Mouse (Mus musculus) megakaryocyte-erythroid progenitor cell, adult 5-6 weeks (primary cell): ENCODE data around the gene Fat4. TPM values are rescaled to one million over a fixed set of nuclear protein-coding genes. Genes with fewer than 3 reads are reported as not detected.

Experiments
- ATAC-seq: replicated peaks from 2 replicates; pipeline ENCODE4 v1.8.0; 2016; ENCODE audit warnings: mild to moderate bottlenecking, inconsistent platforms; ENCODE audit not compliant: severe bottlenecking, poor library complexity, low FRiP score, low TSS enrichment
- total RNA-seq, 2 experiments: library from RNA; stranded (forward) in 1 of 2; stranded (reverse) in 1 of 2; fragments of 200-1000, 215-1000 nt in 1 of 2; fragments of >200 nt in 1 of 2; fragmentation: Nextera tagmentation in 1 of 2; gene quantifications; 2 replicates each; pipeline ENCODE4 v1.2.3; 2014 to 2017

The Fat4 gene
- total RNA-seq (2014; fragmentation: Nextera tagmentation): not detected in 2 replicates
- not detected in 2 replicates for total RNA-seq (2017)

GRCm38 (mm10) chr3:38886890-38887355 is at the start of gene Fat4:
TSS of gene Fat4 (plus strand) at chr3:38886940.
- no peak for ATAC-seq

- ATAC-seq: no peak
Measured at GRCm38 (mm10) chr3:38839438-38839837, 47.3 kb upstream of the Fat4 start.

GRCm38 (mm10) chr3:38843000-38843538 is 43.7 kb upstream of the Fat4 start:
- no peak for ATAC-seq

DNA sequence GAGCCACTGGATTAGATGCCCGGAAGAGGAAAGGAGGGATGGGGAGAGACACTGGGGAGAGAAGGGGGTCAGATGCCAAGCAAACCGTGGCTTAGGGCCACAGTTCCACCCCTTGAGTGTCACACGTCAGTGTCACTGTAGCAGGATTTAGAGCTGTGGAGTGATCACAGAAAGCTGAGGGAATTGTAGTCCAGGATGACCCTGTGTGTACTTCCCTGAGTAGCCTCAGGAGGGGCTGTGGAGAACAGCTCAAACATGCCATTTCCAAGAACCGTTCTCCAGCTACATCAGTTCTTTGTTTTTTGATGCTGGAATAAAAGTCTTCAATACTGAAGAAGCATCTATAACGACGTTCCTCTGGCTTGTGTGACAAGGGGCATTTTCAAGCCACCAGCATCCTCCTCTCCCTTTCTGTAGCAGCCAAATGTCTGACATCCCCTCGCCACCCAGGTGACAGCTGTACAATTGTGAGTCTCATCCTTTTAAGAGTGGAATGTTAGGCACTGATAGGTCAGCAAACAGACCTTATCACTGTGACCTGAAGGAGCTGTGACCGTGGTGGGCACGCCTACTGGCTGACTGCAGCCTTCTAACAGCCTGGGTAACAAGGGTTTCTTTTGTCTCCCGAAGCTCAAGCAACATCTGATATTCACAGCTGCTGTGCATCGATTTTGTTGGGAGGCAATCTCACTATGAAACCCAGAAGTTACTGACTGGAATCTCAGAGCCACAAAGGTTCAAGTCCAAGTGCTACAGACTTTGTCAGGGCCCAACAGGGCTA is 39.9 kb upstream of the Fat4 start:
- no peak for ATAC-seq

GRCm38 (mm10) chr3:38849077-38849476 is 37.7 kb upstream of the Fat4 start:
- ATAC-seq: no peak

DNA sequence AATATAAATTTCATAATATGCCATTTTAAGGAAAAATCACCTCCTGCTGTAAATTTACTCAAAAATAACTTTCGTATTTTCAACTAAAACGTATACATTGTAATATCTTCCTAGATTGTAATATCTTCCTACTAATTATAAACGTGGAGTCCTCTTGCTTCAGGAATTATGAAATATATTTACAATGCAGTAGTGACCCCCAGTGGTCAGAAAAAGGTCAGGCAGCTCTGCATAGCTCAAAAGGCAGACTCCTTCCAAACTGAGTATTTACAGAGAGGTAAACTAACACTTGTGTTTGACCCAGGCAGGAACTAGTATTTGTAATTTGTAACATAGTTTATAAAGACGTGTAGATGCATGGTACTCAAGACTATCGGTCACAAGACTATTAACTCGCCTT is 37.2 kb upstream of the Fat4 start:
- ATAC-seq: no peak

- ATAC-seq: no peak
Measured at GRCm38 (mm10) chr3:38853650-38854049, 33.1 kb upstream of the Fat4 start.

GRCm38 (mm10) chr3:38860683-38861082 is 26.1 kb upstream of the Fat4 start:
- ATAC-seq: no peak

GRCm38 (mm10) chr3:38871291-38871690 is 15.4 kb upstream of the Fat4 start:
- no peak for ATAC-seq

GRCm38 (mm10) chr3:38875872-38876271 is 10.9 kb upstream of the Fat4 start:
- no peak for ATAC-seq

DNA sequence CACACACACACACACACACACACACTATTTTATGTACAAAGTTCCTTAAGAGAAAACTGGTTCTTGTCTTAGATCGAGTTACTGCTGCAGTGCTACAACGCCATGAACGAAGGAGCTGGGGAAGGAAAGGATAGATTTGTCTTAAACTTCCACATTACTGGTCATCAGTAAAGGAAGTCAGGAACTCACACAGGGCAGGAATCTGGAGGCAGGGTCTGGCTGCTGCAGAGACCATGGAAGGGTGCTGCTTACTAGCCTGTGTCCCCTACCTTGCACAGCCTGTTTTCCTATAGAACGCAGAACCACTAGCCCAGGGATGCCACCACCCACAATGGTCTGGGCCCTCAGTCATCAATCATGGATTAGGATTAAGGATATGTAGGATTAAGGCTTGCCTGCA is 10.0 kb upstream of the Fat4 start:
- ATAC-seq: no peak

- ATAC-seq: no peak
Measured at GRCm38 (mm10) chr3:38882778-38883177, 4.0 kb upstream of the Fat4 start.

- no peak for ATAC-seq
Measured at GRCm38 (mm10) chr3:38883676-38884075, 3.1 kb upstream of the Fat4 start.

- no peak for ATAC-seq
Measured at GRCm38 (mm10) chr3:38884276-38884675, 2.5 kb upstream of the Fat4 start.

DNA sequence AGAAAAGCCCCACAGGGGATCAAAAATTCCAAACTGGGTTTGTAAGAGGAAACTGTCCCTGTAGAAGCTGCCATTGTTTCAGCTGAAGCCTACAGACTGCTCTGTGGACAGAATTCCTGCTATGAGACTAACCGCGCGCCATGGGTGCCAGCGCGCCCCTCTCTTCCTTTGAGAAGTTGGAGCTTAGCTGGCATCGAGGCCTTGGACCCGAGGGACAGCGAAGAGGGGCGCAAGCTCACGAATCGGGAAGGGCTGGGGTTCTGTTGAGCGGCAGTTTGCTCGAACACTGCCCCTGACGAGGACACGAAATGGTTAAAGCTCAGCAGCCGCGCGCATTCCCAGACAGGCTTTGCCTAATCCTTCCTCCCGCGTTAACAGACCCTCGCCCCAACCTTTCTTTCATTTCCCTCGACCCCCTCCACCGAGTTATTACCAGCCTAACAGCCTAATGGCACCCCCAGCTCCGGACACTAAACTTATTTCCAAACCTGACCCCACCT is 1.8 kb upstream of the Fat4 start:
- ATAC-seq: no peak

DNA sequence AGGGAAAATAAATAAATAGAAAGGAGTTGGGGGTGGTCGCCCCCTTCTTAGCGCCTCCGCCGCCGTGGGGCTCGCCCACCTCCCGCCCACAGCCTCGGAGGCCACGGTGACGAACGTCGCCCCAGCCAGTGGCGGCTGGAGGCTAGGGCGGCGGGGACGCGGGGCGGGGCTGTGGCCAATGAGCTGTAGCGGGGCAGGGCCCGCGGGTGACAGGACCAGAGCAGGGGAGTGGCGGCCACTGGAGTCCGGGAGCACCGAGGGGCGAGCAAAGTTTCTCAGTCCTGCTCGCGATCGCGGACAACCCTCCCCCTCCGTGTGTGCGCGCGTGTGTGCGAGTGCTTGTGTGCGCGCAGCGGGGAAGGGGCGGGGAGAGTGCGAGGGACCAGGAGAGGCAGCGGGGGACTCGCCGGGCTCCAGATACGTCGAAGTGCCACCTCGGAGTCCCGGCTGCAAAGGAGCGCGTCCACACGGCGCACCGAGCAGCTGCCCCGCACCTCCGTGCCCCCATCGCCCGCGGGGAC is 1.2 kb upstream of the Fat4 start:
- ATAC-seq: peak; percentile 51

DNA sequence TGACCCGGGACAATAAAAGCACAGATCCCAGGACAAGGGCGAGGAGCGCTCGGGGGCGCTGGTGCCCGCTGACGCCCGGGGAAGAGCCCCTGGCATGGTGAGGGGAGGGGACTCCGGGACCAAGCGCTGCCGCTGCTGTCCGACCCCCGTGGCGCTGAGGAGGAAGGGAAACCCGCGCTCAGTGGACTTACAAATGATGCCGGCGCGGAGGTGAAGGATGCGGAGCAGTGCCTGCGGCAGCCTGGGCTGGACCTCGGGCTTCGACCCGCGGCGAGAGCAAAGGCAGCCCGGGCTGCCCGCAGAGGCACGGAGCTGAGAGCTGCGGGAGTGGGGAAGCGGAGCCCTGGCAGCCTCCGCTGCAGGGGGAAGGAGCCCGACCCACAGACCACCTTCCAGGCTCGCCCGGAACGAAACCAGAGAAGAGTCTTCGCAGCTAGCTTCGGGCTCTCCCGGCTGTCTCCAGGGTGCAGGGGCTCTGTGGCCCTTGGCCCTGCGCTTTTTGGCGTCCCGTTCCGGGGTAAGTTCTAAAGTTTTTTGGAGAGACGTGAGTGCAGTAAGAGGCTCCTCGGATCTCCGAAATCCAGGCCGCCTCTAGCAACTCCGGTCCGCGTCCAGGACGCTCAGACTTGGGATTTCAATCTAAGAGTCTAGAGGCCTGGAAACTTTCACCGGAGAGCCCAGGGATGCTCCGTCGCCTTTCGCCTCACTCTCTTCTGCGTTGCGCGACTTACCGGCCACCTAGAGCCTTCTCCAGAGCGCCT is 499 bp upstream of the Fat4 start:
- ATAC-seq: no peak

GRCm38 (mm10) chr3:38887381-38887991 is 746 bp downstream of the Fat4 start:
- ATAC-seq: peak; percentile 32; the same call in 1 of the 2 replicates

GRCm38 (mm10) chr3:38888111-38888510 is 1.4 kb downstream of the Fat4 start:
- ATAC-seq: 0 out of 2 replicates have a peak, but pooled peaks have one; percentile 16
